Mouse (Mus musculus) adipocyte (in vitro differentiated cells): ENCODE results near the gene Bdnf.
A peak's percentile ranks its signal among the peaks of the same experiment; 100 is the strongest.

Source experiments
- DNase-seq: peaks from one replicate; pipeline ENCODE4 v3.0.0-alpha.2; 2016; ENCODE audit warnings: low spot score

Gene Bdnf

GRCm38 (mm10) chr2:109674532-109674931, at the start of gene Bdnf:
Bdnf (plus strand) TSS chr2:109674700.
- no peak for DNase-seq

- no peak for DNase-seq
Measured at GRCm38 (mm10) chr2:109626864-109627263, 47.6 kb upstream of the Bdnf start.

- DNase-seq = no peak
Measured at GRCm38 (mm10) chr2:109673509-109674455, 718 bp upstream of the Bdnf start.

DNA sequence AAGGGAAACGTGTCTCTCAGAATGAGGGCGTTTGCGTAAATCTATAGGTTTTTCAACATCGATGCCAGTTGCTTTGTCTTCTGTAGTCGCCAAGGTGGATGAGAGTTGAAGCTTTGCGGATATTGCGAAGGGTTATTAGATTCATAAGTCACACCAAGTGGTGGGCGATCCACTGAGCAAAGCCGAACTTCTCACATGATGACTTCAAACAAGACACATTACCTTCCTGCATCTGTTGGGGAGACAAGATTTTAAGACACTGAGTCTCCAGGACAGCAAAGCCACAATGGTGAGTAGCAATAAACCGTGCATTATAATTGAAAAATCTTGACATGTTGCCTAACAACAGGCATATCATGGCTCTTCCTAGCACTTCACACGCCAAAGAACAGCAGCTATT, 551 bp downstream of the Bdnf start:
- no peak for DNase-seq

GRCm38 (mm10) chr2:109675973-109676617, 1.6 kb downstream of the Bdnf start:
- DNase-seq = peak; percentile 51

DNA sequence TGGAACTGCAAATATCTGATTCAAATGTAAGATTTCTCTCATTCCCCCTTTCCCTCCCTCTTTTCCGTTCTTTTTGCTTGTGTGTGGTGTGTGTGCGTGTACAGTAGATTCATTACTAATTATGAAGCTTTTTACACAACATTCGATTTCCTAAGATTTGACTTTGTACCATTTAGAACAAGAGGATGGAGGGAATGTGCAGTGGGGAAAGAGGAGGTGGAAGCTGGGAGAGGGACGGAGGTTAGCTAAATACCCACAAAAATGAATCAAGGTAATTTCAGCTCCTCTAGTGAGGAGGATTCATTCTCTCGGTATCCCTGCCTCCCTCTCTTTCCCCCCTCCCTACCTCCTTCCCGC, 2.1 kb downstream of the Bdnf start:
- no peak for DNase-seq

DNA sequence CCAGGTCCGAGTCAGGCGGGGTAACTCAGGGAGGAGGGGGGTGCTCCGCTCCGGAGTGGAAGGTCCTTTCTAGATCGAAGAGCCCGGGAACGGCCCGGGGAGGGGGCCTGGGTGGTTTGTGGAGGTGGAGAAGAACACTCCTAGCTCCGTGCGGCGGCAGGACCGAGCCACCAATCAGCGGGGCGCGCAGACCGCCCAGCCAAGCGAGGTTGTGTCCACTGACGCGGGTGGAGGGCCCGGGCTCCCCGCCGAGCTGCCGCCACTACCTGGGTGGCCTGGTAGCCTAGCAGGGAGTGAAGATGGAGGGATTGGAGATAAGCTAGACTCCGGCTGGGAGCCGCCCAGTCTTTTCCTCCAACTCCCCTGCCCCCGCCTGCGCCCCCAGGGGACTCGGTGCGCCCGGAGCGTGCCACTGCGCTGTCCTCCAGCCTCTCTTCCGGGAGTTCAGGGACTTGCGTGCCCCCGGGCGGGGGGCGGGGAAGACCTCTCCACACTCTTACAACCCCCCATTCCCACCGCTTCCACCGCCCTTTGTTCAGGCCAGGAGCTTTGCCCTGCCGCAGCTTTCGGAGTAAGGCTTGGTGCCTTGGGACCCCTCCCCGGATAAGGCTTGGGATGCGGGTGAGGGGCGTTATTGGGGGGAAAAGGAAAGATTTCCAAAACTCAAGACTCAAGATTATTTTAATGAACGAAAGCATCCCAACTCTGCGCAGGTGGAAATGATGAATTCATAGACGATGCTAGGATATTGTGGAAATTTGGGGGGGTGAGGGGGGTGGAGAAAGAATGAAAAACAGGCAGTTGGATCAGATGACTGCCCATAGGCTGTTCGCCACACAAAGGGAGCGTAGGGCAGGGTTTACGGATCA, 3.0 kb downstream of the Bdnf start:
- DNase-seq = no peak

- DNase-seq = peak; percentile 79
Measured at GRCm38 (mm10) chr2:109678090-109678409, 3.5 kb downstream of the Bdnf start.

GRCm38 (mm10) chr2:109678454-109678853, 4.0 kb downstream of the Bdnf start:
- no peak for DNase-seq

- no peak for DNase-seq
Measured at GRCm38 (mm10) chr2:109679446-109679845, 4.9 kb downstream of the Bdnf start.

DNA sequence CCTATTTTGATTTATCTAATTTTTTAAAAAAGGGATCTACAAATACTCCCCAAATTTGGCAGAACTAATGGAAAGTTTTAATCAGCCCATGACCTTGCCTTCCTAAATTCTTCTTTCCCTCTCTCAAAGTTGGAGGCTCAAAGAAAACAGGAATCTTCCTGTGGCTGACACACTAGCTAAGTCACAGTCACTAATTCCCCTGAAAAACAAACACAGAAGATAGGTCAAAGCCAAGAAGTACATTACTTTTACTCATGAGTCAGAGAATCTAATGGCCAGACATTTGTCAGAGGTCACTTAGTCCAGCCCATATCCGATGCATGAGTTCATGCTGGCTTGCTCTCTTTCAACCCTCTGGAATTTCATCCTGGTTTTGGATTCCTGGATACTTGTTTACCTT, 6.6 kb downstream of the Bdnf start:
- no peak for DNase-seq

DNA sequence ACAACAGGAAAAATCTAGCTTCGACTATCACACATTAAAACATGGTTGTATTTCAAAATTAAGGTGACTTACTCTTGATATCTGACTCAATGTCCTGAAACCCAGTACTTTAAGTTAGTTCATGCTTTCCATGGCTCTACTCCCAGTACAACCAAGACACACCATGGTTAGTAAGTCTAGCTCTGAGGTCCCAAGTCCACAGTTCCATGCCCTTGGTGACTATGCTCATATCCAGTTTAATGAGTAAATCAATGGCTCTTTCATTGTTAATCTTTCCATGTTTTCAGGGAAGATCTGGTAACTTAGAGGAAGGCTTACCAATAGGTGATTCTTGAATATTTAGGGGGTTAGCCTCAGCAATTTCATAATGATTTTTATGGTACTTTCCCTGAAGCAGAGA, 14.2 kb downstream of the Bdnf start:
- DNase-seq = no peak

GRCm38 (mm10) chr2:109692266-109693177, 18.0 kb downstream of the Bdnf start:
- no peak for DNase-seq

DNA sequence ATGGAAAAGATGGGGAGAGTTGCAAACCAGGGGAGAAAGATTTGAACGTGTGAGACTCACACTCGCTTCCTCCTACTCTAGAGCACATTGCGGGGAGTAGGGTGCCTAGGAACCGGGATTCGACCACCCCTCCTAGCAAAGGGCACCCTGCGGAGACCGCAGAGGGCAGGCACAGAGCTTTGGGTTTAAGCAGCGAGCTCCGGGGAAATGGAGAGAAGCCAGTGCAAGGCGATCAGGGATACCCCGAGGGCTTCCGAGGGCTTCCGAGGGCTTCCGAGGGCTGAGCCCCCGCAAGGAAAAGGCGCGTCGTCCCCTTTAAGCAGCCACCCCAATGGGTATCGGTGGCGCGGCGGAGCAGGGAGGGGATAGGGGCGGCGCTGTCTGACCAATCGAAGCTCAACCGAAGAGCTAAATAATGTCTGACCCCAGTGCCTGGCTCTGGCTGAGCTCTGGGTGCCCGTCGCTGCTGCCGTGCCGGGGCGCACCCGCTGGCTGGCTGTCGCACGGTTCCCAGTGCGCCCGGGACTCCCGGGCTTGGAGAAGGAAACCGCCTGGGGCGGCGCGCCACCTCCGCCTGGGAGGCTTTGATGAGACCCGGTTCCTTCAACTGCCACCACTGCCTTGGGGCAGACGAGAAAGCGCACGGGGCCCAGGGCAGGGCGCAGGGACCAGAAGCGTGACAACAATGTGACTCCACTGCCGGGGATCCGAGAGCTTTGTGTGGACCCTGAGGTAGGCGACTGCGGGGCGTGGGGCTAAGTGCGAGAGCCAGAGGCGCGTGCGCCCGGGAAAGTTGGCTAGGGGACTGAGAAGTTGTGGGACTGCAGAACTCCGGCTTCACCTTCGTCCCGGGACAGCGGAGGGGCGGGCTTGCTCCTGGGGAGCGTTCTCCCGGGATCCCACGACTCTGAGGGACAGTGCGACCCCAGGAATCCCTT, 18.9 kb downstream of the Bdnf start:
- DNase-seq = peak; percentile 56

GRCm38 (mm10) chr2:109694116-109694837, 19.8 kb downstream of the Bdnf start:
- peak; percentile 34 for DNase-seq

DNA sequence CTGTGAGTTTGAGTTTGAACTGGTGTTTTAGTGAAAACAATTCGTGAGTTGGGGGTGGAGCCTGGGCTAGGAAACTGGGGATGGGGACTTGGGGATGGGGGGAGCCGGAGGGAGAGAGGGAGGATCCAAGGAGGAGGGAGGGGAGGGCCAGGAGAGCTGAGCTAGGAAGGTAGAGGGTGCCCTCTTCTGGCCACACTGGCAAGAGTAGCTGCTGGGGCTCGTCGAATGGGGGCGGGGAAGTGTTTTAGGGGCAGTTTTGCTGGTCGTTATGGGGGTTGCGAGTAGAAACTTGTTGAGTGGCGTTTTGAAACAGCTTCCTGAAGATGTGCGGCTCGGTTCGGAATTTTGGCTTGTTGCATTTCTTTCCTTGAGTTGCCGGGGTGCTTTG, 20.3 kb downstream of the Bdnf start:
- DNase-seq = peak; percentile 90

- DNase-seq = no peak
Measured at GRCm38 (mm10) chr2:109697151-109697550, 22.7 kb downstream of the Bdnf start.

GRCm38 (mm10) chr2:109700291-109700690, 25.8 kb downstream of the Bdnf start:
- no peak for DNase-seq

DNA sequence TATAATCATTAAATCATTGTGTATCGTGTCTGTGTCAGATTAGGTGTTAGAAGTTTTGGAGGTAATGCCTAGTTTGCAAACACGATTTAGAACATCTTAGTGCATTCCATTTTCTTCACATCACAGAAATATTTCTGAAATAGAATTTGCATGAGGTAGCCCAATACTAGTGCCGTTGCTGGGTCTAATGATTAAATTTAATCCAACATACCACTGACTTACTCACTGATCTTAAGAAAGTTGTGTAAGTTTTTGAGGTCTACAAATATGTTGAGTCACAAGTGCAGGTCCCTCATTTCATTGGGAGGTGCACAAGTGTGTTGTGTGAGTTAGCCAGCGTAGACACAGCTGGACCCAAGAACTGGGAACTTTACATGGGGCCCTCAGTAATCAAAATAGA, 29.1 kb downstream of the Bdnf start:
- no peak for DNase-seq

DNA sequence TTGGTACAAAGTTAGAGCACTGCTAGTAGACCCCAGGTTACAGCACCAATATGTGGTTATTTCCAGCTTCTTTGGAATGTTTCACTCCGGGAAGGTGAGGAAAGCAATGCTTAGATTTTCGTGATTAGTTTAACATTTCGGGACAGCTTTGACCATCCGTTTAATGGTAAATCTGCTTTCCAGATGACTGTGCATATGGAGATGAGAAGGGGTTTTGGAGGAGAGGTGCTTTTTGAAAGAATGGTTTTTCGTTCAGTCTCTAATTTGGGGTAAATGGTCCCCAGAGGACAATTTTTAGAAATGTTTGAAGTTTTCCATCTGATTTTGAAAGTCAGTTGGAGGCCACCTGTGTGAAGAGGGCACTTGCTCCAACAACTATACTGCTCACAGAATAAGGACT, 29.6 kb downstream of the Bdnf start:
- no peak for DNase-seq
